Mouse (Mus musculus): Measurements from ENCODE around the gene Tmem184b. TPM values are rescaled to one million over a fixed set of nuclear protein-coding genes. Genes with fewer than 3 reads are reported as not detected.

The Tmem184b gene
- polyA plus RNA-seq, 1 experiment from 2014 or later: 43.6 TPM

DNA sequence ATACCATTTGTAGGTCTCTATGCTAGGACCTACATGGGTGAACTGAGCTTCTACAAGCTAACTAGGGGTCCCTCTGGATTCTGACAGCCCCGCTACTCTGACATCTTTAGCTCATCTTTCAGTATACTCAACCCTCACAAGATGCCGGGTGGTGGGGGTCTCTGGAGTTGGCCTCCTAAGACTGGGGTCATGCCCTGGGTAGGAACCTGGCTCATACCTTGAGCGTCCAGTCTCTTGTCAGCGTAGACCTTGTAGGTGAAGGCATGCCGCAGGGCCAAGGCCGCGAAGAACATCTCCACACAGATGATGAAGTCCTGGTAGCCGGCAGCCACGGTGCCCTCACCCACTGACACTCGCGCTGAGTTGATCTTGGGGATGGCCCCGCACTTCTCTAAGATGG, 38.3 kb downstream of the Tmem184b start:
- H3K4me1 ChIP-seq (ENCODE audit: control insufficient read depth, insufficient read depth, low read length): peaks cover 47% of the 10 kb centered on the region
- no peaks in the 10 kb centered on the region for H3K27me3 ChIP-seq (replicated peaks; ENCODE audit: control insufficient read depth, insufficient read depth, low read length)
- ATAC-seq: no peak
- peaks cover 16% of the 10 kb centered on the region for H3K36me3 ChIP-seq (ENCODE audit: control insufficient read depth, insufficient read depth, low read length)
- H3K9me3 ChIP-seq (ENCODE audit: control insufficient read depth, low read length): no peaks in the 10 kb centered on the region
- H3K4me2 ChIP-seq (ENCODE audit: low read depth, low read length): no peak overlapping the region
- H3K4me3 ChIP-seq (ENCODE audit: low read length): no peak overlapping the region
- no peak overlapping the region for H3K9ac ChIP-seq (ENCODE audit: low read depth, low read length)
- no peak overlapping the region for H3K27ac ChIP-seq (ENCODE audit: low read length)
- WGBS: 94% methylated on average over 12 of the region's 12 CpGs

GRCm38 (mm10) chr15:79364120-79364519, 39.2 kb downstream of the Tmem184b start:
- Histone ChIP-seq H3K4me3 (ENCODE audit: low read length) (no peak overlapping the region), H3K4me1 (ENCODE audit: control insufficient read depth, insufficient read depth, low read length) (peaks cover 43% of the 10 kb centered on the region), H3K9ac (ENCODE audit: low read depth, low read length) (no peak overlapping the region), H3K9me3 (ENCODE audit: control insufficient read depth, low read length) (no peaks in the 10 kb centered on the region), H3K4me2 (ENCODE audit: low read depth, low read length) (no peak overlapping the region), H3K36me3 (ENCODE audit: control insufficient read depth, insufficient read depth, low read length) (peaks cover 16% of the 10 kb centered on the region), H3K27me3 (replicated peaks; ENCODE audit: control insufficient read depth, insufficient read depth, low read length) (no peaks in the 10 kb centered on the region), H3K27ac (ENCODE audit: low read length) (no peak overlapping the region)
- ATAC-seq: no peak
- 72% methylated on average over 6 of the region's 6 CpGs for WGBS

- 41% methylated on average over 4 of the region's 4 CpGs for WGBS
- no peaks in the 10 kb centered on the region for H3K9me3 ChIP-seq (ENCODE audit: control insufficient read depth, low read length)
- H3K27ac ChIP-seq (ENCODE audit: low read length): peak overlapping the region; percentile 26; the same call in 1 of the 2 replicates
- no peak overlapping the region for H3K4me2 ChIP-seq (ENCODE audit: low read depth, low read length)
- no peak for ATAC-seq
- peak overlapping the region; percentile 20; the same call in 1 of the 2 replicates for H3K9ac ChIP-seq (ENCODE audit: low read depth, low read length)
- peaks cover 16% of the 10 kb centered on the region for H3K36me3 ChIP-seq (ENCODE audit: control insufficient read depth, insufficient read depth, low read length)
- H3K27me3 ChIP-seq (replicated peaks; ENCODE audit: control insufficient read depth, insufficient read depth, low read length): no peaks in the 10 kb centered on the region
- no peak overlapping the region for H3K4me3 ChIP-seq (ENCODE audit: low read length)
- peaks cover 39% of the 10 kb centered on the region for H3K4me1 ChIP-seq (ENCODE audit: control insufficient read depth, insufficient read depth, low read length)
Measured at GRCm38 (mm10) chr15:79361023-79361422, 42.3 kb downstream of the Tmem184b start.

GRCm38 (mm10) chr15:79360371-79360770, 43.0 kb downstream of the Tmem184b start:
- WGBS: 51% methylated on average over 7 of the region's 7 CpGs
- Histone ChIP-seq H3K27ac (ENCODE audit: low read length) (0 out of 2 replicates have a peak overlapping the region, but pooled peaks have one; percentile 24), H3K36me3 (ENCODE audit: control insufficient read depth, insufficient read depth, low read length) (peaks cover 16% of the 10 kb centered on the region), H3K9me3 (ENCODE audit: control insufficient read depth, low read length) (no peaks in the 10 kb centered on the region), H3K9ac (ENCODE audit: low read depth, low read length) (no peak overlapping the region), H3K4me2 (ENCODE audit: low read depth, low read length) (no peak overlapping the region), H3K4me1 (ENCODE audit: control insufficient read depth, insufficient read depth, low read length) (peaks cover 42% of the 10 kb centered on the region), H3K27me3 (replicated peaks; ENCODE audit: control insufficient read depth, insufficient read depth, low read length) (no peaks in the 10 kb centered on the region), H3K4me3 (ENCODE audit: low read length) (no peak overlapping the region)
- no peak for ATAC-seq

DNA sequence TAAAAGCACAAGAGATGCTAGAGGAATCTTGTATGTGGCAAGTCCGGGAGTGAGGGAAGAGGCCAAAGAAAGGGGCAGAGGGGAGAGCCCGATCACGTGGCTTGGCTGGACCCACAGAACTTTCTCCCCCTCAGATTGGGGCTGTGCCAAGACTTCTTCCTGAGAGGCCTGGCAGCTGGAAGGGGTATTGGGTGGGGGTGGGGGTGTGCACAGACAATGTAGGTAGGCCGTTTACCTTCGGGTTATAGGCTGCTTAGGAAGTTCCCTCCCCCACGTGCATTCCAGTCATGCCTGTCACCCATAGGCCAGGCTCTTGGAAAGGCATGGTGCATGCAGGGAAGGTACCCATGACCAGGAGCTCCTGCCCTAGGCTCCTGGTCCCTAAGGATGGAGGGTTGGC, 43.4 kb downstream of the Tmem184b start:
- H3K36me3 ChIP-seq (ENCODE audit: control insufficient read depth, insufficient read depth, low read length): peaks cover 11% of the 10 kb centered on the region
- peaks cover 42% of the 10 kb centered on the region for H3K4me1 ChIP-seq (ENCODE audit: control insufficient read depth, insufficient read depth, low read length)
- H3K27ac ChIP-seq (ENCODE audit: low read length): 0 out of 2 replicates have a peak overlapping the region, but pooled peaks have one; percentile 24
- no peaks in the 10 kb centered on the region for H3K27me3 ChIP-seq (replicated peaks; ENCODE audit: control insufficient read depth, insufficient read depth, low read length)
- no peak for ATAC-seq
- H3K4me3 ChIP-seq (ENCODE audit: low read length): no peak overlapping the region
- 11% methylated on average over 6 of the region's 6 CpGs for WGBS
- H3K9ac ChIP-seq (ENCODE audit: low read depth, low read length): no peak overlapping the region
- no peak overlapping the region for H3K4me2 ChIP-seq (ENCODE audit: low read depth, low read length)
- H3K9me3 ChIP-seq (ENCODE audit: control insufficient read depth, low read length): no peaks in the 10 kb centered on the region

DNA sequence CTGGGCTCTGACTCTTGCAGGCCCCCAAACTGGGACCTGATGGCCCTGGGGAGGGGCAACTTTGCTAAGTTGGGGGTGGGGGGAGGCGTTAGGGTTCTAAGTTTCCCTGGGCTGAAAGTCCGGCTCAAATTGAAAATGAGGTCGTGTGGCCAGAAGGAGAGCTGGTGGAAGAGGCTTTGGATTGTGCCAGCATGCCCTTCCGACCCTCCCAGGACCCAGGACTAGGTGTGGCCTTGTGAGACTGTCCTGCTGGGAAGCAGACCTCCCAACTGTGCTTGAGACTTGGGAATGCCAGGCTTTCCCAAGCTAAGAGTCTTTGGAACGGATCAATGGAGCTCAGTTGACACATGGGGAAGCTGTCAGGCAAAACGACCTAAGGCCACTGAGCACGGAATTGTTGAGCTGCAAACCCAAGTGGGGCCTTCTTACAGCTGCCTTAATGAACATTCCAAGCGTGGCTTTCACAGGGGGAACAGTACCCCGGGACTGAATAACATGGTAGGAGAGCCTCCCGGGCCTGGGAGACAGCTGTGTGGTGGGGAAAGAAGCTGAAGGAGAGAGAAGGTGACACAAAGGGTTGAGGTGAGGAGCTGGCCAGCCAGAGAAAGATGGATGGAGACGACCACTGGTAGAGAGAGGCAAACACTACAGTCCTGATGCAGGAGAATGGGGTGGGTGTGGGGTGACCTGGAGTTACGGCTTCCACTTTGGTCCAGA, 45.2 kb downstream of the Tmem184b start:
- peaks cover 11% of the 10 kb centered on the region for H3K36me3 ChIP-seq (ENCODE audit: control insufficient read depth, insufficient read depth, low read length)
- H3K27ac ChIP-seq (ENCODE audit: low read length): peak overlapping the region; percentile 78
- ATAC-seq: peak; percentile 18
- H3K9ac ChIP-seq (ENCODE audit: low read depth, low read length): peak overlapping the region; percentile 75
- peaks cover 47% of the 10 kb centered on the region for H3K4me1 ChIP-seq (ENCODE audit: control insufficient read depth, insufficient read depth, low read length)
- peak overlapping the region; percentile 55; the same call in 1 of the 2 replicates for H3K4me3 ChIP-seq (ENCODE audit: low read length)
- no peaks in the 10 kb centered on the region for H3K27me3 ChIP-seq (replicated peaks; ENCODE audit: control insufficient read depth, insufficient read depth, low read length)
- peak overlapping the region; percentile 94 for H3K4me2 ChIP-seq (ENCODE audit: low read depth, low read length)
- 38% methylated on average over 12 of the region's 12 CpGs for WGBS
- no peaks in the 10 kb centered on the region for H3K9me3 ChIP-seq (ENCODE audit: control insufficient read depth, low read length)

DNA sequence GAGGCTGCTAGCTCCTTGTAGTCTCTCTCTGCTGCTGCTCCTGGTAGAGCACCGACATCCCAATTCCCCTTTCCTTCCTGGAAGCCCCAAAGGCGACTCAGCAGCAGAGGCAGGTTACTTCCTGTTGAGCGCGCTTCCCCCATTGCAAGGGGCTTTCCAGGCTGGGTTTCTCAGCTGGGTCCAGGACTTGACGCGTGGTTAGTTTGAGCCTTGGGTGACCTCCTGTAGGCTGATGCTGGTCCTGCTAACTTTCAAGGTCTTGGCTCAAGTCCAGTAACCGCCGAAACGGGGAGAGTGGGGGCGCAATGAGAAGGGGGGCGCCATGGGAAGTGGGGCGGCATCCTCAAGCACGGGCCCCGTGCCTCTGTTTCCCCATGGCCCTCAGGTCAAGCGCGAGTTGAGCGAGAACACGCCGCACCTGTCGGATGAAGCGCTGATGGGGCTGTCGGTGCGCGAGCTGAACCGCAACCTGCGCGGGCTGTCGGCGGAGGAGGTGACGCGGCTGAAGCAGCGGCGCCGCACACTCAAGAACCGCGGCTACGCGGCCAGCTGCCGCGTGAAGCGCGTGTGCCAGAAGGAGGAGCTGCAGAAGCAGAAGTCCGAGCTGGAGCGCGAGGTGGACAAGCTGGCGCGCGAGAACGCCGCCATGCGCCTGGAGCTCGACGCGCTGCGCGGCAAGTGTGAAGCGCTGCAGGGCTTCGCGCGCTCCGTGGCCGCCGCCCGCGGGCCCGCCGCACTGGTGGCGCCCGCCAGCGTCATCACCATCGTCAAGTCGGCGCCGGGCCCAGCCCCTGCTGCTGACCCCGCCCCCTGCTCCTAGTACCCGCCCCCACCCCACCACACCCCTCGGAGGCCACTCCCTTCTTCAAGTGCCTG, 46.1 kb downstream of the Tmem184b start:
- peak; percentile 86 for ATAC-seq
- H3K4me1 ChIP-seq (ENCODE audit: control insufficient read depth, insufficient read depth, low read length): peaks cover 56% of the 10 kb centered on the region

DNA sequence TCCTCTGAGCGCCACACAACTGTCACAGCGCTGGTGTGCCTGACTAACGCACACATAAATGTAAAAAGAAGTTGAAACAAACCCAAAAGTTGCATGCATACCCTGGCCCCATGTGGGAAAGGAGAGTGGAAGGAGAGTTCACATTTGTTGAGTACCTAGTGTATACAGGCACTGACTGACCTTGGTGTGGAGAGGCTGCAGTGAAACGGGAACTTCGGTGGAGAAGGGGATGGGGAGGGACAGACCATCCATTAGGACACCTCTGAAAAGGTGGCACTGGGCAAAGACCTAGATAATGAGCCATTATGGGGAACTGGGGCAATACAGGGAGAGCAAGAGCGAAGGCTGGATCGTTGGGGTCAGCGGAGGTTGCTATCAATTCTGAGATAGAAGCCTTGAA, 46.9 kb downstream of the Tmem184b start:
- Histone ChIP-seq H3K4me2 (ENCODE audit: low read depth, low read length) (peak overlapping the region; percentile 94), H3K27me3 (replicated peaks; ENCODE audit: control insufficient read depth, insufficient read depth, low read length) (no peaks in the 10 kb centered on the region), H3K27ac (ENCODE audit: low read length) (peak overlapping the region; percentile 87), H3K9me3 (ENCODE audit: control insufficient read depth, low read length) (no peaks in the 10 kb centered on the region), H3K4me1 (ENCODE audit: control insufficient read depth, insufficient read depth, low read length) (peaks cover 59% of the 10 kb centered on the region), H3K9ac (ENCODE audit: low read depth, low read length) (peak overlapping the region; percentile 75), H3K4me3 (ENCODE audit: low read length) (peak overlapping the region; percentile 55), H3K36me3 (ENCODE audit: control insufficient read depth, insufficient read depth, low read length) (peaks cover 2% of the 10 kb centered on the region; the same call in 1 of the 2 replicates)
- WGBS: 75% methylated on average over 8 of the region's 8 CpGs
- no peak for ATAC-seq

More for the DNA sequence above, 46.1 kb downstream of the Tmem184b start:
- Histone ChIP-seq H3K4me2 (ENCODE audit: low read depth, low read length) (peak overlapping the region; percentile 94), H3K27me3 (replicated peaks; ENCODE audit: control insufficient read depth, insufficient read depth, low read length) (no peaks in the 10 kb centered on the region), H3K9me3 (ENCODE audit: control insufficient read depth, low read length) (no peaks in the 10 kb centered on the region), H3K9ac (ENCODE audit: low read depth, low read length) (peak overlapping the region; percentile 75), H3K4me3 (ENCODE audit: low read length) (peak overlapping the region; percentile 55), H3K27ac (ENCODE audit: low read length) (peak overlapping the region; percentile 87), H3K36me3 (ENCODE audit: control insufficient read depth, insufficient read depth, low read length) (peaks cover 7% of the 10 kb centered on the region; the same call in 1 of the 2 replicates)
- WGBS: under 1% methylated on average over 77 of the region's 77 CpGs

- Histone ChIP-seq H3K27me3 (replicated peaks; ENCODE audit: control insufficient read depth, insufficient read depth, low read length) (no peaks in the 10 kb centered on the region), H3K27ac (ENCODE audit: low read length) (no peak overlapping the region), H3K4me3 (ENCODE audit: low read length) (no peak overlapping the region), H3K9me3 (ENCODE audit: control insufficient read depth, low read length) (no peaks in the 10 kb centered on the region), H3K9ac (ENCODE audit: low read depth, low read length) (no peak overlapping the region), H3K4me2 (ENCODE audit: low read depth, low read length) (no peak overlapping the region), H3K4me1 (ENCODE audit: control insufficient read depth, insufficient read depth, low read length) (peaks cover 50% of the 10 kb centered on the region), H3K36me3 (ENCODE audit: control insufficient read depth, insufficient read depth, low read length) (no peaks in the 10 kb centered on the region)
- 83% methylated on average over 4 of the region's 4 CpGs for WGBS
- no peak for ATAC-seq
Measured at GRCm38 (mm10) chr15:79354619-79355018, 48.8 kb downstream of the Tmem184b start.

Measured in intestine, embryonic 16.5 days (tissue).